Mouse (Mus musculus) lung, adult 2 months (tissue): ENCODE measurements at regions not wholly inside any gene's neighbourhood (a gene's known extent, or its start where the extent isn't known, plus 50 kb on each side); places are given as distances from the start of the nearest gene placed in this dataset.

ENCODE experiments used
- CTCF ChIP-seq: fragments of 200-500 bp; IDR thresholded peaks from 2 replicates; pipeline ENCODE4 v1.5.1; 2011; ENCODE audit warnings: mild to moderate bottlenecking, low read length, control low read depth; ENCODE audit not compliant: insufficient read depth
- POLR2A ChIP-seq: fragments of 200-500 bp; IDR thresholded peaks from 2 replicates; pipeline ENCODE4 v1.6.1; 2011; ENCODE audit warnings: low read depth, mild to moderate bottlenecking, control low read depth, low read length, borderline replicate concordance; ENCODE audit errors: extremely low read depth

- no peak for TF ChIP-seq CTCF
- no peak for TF ChIP-seq POLR2A
These were observed 74.1 kb upstream of the Tbx20 start for GRCm38 (mm10) chr9:24848210-24848609.
